Mouse (Mus musculus) thymus, adult 18-20 months (tissue): ENCODE measurements around the gene Zdhhc25.
A peak's percentile ranks its signal among the peaks of the same experiment; 100 is the strongest.

ENCODE experiments used
- DNase-seq, 2 experiments: peaks; one replicate each; pipeline ENCODE4 v3.0.0; 2022; ENCODE audit warnings: mixed read lengths in 2 of 2

Gene Zdhhc25

GRCm38 (mm10) chr15:88635205-88635604 is 35.1 kb downstream of the Zdhhc25 start:
- DNase-seq, result no peak

- DNase-seq, result peak in 1 of 2 experiments; percentile 15
These were observed 50.9 kb downstream of the Zdhhc25 start for GRCm38 (mm10) chr15:88651019-88651418.
